Mouse (Mus musculus): ENCODE measurements at regions not wholly inside any gene's neighbourhood (a gene's known extent, or its start where the extent isn't known, plus 50 kb on each side); places are given as distances from the start of the nearest gene placed in this dataset.

GRCm38 (mm10) chr14:102837602-102838001 lies 144.8 kb downstream of the Kctd12 start:
- no peak for DNase-seq (ENCODE audit: low spot score)
- Histone ChIP-seq H3K36me3 (replicated peaks; ENCODE audit: control insufficient read depth, insufficient read depth, low read depth, low read length) (no peaks in the 10 kb centered on the region), H3K27me3 (ENCODE audit: control insufficient read depth, insufficient read depth, low read length) (no peaks in the 10 kb centered on the region), H3K27ac (replicated peaks; ENCODE audit: low read depth, low read length) (no peak overlapping the region), H3K4me1 (ENCODE audit: control insufficient read depth, insufficient read depth, low read length) (no peaks in the 10 kb centered on the region), H3K4me2 (ENCODE audit: low read depth, low read length) (no peak overlapping the region), H3K9ac (replicated peaks; ENCODE audit: low read length) (no peak overlapping the region), H3K9me3 (replicated peaks; ENCODE audit: control insufficient read depth, low read length) (no peaks in the 10 kb centered on the region), H3K4me3 (ENCODE audit: low read depth, low read length) (no peak overlapping the region)
- ATAC-seq (replicated peaks; ENCODE audit: insufficient number of reproducible peaks, low FRiP score, low TSS enrichment, low read depth) = no peak
- 75% methylated on average over 1 of the region's 1 CpGs for WGBS

GRCm38 (mm10) chr14:102835118-102835769 lies 147.2 kb downstream of the Kctd12 start:
- Histone ChIP-seq H3K4me3 (ENCODE audit: low read depth, low read length) (no peak overlapping the region), H3K4me2 (ENCODE audit: low read depth, low read length) (no peak overlapping the region), H3K36me3 (replicated peaks; ENCODE audit: control insufficient read depth, insufficient read depth, low read depth, low read length) (no peaks in the 10 kb centered on the region), H3K9me3 (replicated peaks; ENCODE audit: control insufficient read depth, low read length) (no peaks in the 10 kb centered on the region), H3K27me3 (ENCODE audit: control insufficient read depth, insufficient read depth, low read length) (no peaks in the 10 kb centered on the region), H3K9ac (replicated peaks; ENCODE audit: low read length) (no peak overlapping the region), H3K4me1 (ENCODE audit: control insufficient read depth, insufficient read depth, low read length) (no peaks in the 10 kb centered on the region), H3K27ac (replicated peaks; ENCODE audit: low read depth, low read length) (no peak overlapping the region)
- no peak for ATAC-seq (replicated peaks; ENCODE audit: insufficient number of reproducible peaks, low FRiP score, low TSS enrichment, low read depth)
- WGBS = 88% methylated on average over 11 of the region's 11 CpGs
- DNase-seq (ENCODE audit: low spot score) = no peak

- ATAC-seq (replicated peaks; ENCODE audit: insufficient number of reproducible peaks, low FRiP score, low TSS enrichment, low read depth) = no peak
Observed at GRCm38 (mm10) chr14:102828442-102828841, 154.0 kb downstream of the Kctd12 start.

GRCm38 (mm10) chr14:102827756-102828384 lies 154.6 kb downstream of the Kctd12 start:
- ATAC-seq (replicated peaks; ENCODE audit: insufficient number of reproducible peaks, low FRiP score, low TSS enrichment, low read depth) (no peak), DNase-seq (ENCODE audit: low spot score) (no peak)
- Histone ChIP-seq H3K4me3 (ENCODE audit: low read depth, low read length) (no peak overlapping the region), H3K27me3 (ENCODE audit: control insufficient read depth, insufficient read depth, low read length) (no peaks in the 10 kb centered on the region), H3K36me3 (replicated peaks; ENCODE audit: control insufficient read depth, insufficient read depth, low read depth, low read length) (no peaks in the 10 kb centered on the region), H3K4me2 (ENCODE audit: low read depth, low read length) (no peak overlapping the region), H3K9ac (replicated peaks; ENCODE audit: low read length) (no peak overlapping the region), H3K27ac (replicated peaks; ENCODE audit: low read depth, low read length) (no peak overlapping the region), H3K9me3 (replicated peaks; ENCODE audit: control insufficient read depth, low read length) (no peaks in the 10 kb centered on the region), H3K4me1 (ENCODE audit: control insufficient read depth, insufficient read depth, low read length) (no peaks in the 10 kb centered on the region)
- WGBS = 73% methylated on average over 7 of the region's 7 CpGs

More at GRCm38 (mm10) chr14:102828442-102828841, 154.0 kb downstream of the Kctd12 start:
- Histone ChIP-seq H3K27me3 (ENCODE audit: control insufficient read depth, insufficient read depth, low read length) (no peaks in the 10 kb centered on the region), H3K27ac (replicated peaks; ENCODE audit: low read depth, low read length) (no peak overlapping the region), H3K4me3 (ENCODE audit: low read depth, low read length) (no peak overlapping the region), H3K4me2 (ENCODE audit: low read depth, low read length) (no peak overlapping the region), H3K4me1 (ENCODE audit: control insufficient read depth, insufficient read depth, low read length) (no peaks in the 10 kb centered on the region), H3K36me3 (replicated peaks; ENCODE audit: control insufficient read depth, insufficient read depth, low read depth, low read length) (no peaks in the 10 kb centered on the region), H3K9me3 (replicated peaks; ENCODE audit: control insufficient read depth, low read length) (no peaks in the 10 kb centered on the region), H3K9ac (replicated peaks; ENCODE audit: low read length) (no peak overlapping the region)
- DNase-seq (ENCODE audit: low spot score) = no peak
- 82% methylated on average over 3 of the region's 3 CpGs for WGBS

- H3K27ac ChIP-seq (replicated peaks; ENCODE audit: low read depth, low read length) = no peak overlapping the region
- no peak overlapping the region for H3K4me3 ChIP-seq (ENCODE audit: low read depth, low read length)
- no peak for DNase-seq (ENCODE audit: low spot score)
- 85% methylated on average over 7 of the region's 7 CpGs for WGBS
- H3K4me2 ChIP-seq (ENCODE audit: low read depth, low read length) = no peak overlapping the region
- no peaks in the 10 kb centered on the region for H3K9me3 ChIP-seq (replicated peaks; ENCODE audit: control insufficient read depth, low read length)
- ATAC-seq (replicated peaks; ENCODE audit: insufficient number of reproducible peaks, low FRiP score, low TSS enrichment, low read depth) = no peak
- no peaks in the 10 kb centered on the region for H3K36me3 ChIP-seq (replicated peaks; ENCODE audit: control insufficient read depth, insufficient read depth, low read depth, low read length)
- H3K27me3 ChIP-seq (ENCODE audit: control insufficient read depth, insufficient read depth, low read length) = no peaks in the 10 kb centered on the region
- no peak overlapping the region for H3K9ac ChIP-seq (replicated peaks; ENCODE audit: low read length)
- H3K4me1 ChIP-seq (ENCODE audit: control insufficient read depth, insufficient read depth, low read length) = no peaks in the 10 kb centered on the region
Observed at GRCm38 (mm10) chr14:102825525-102825924, 156.9 kb downstream of the Kctd12 start.

- ATAC-seq (replicated peaks; ENCODE audit: insufficient number of reproducible peaks, low FRiP score, low TSS enrichment, low read depth) = no peak
- no peaks in the 10 kb centered on the region for H3K27me3 ChIP-seq (ENCODE audit: control insufficient read depth, insufficient read depth, low read length)
- no peaks in the 10 kb centered on the region for H3K9me3 ChIP-seq (replicated peaks; ENCODE audit: control insufficient read depth, low read length)
- WGBS = 85% methylated on average over 5 of the region's 5 CpGs
- no peak overlapping the region for H3K4me3 ChIP-seq (ENCODE audit: low read depth, low read length)
- H3K36me3 ChIP-seq (replicated peaks; ENCODE audit: control insufficient read depth, insufficient read depth, low read depth, low read length) = no peaks in the 10 kb centered on the region
- no peak overlapping the region for H3K27ac ChIP-seq (replicated peaks; ENCODE audit: low read depth, low read length)
- DNase-seq (ENCODE audit: low spot score) = no peak
- H3K4me2 ChIP-seq (ENCODE audit: low read depth, low read length) = no peak overlapping the region
- no peak overlapping the region for H3K9ac ChIP-seq (replicated peaks; ENCODE audit: low read length)
- H3K4me1 ChIP-seq (ENCODE audit: control insufficient read depth, insufficient read depth, low read length) = no peaks in the 10 kb centered on the region
Observed at GRCm38 (mm10) chr14:102820663-102821062, 161.8 kb downstream of the Kctd12 start.

GRCm38 (mm10) chr14:102811678-102812081 lies 170.8 kb downstream of the Kctd12 start:
- no peak for DNase-seq (ENCODE audit: low spot score)
- H3K9me3 ChIP-seq (replicated peaks; ENCODE audit: control insufficient read depth, low read length) = no peaks in the 10 kb centered on the region
- H3K27ac ChIP-seq (replicated peaks; ENCODE audit: low read depth, low read length) = no peak overlapping the region
- no peak overlapping the region for H3K4me3 ChIP-seq (ENCODE audit: low read depth, low read length)
- ATAC-seq (replicated peaks; ENCODE audit: insufficient number of reproducible peaks, low FRiP score, low TSS enrichment, low read depth) = no peak
- no peak overlapping the region for H3K9ac ChIP-seq (replicated peaks; ENCODE audit: low read length)
- H3K4me1 ChIP-seq (ENCODE audit: control insufficient read depth, insufficient read depth, low read length) = no peaks in the 10 kb centered on the region
- no peaks in the 10 kb centered on the region for H3K36me3 ChIP-seq (replicated peaks; ENCODE audit: control insufficient read depth, insufficient read depth, low read depth, low read length)
- H3K4me2 ChIP-seq (ENCODE audit: low read depth, low read length) = no peak overlapping the region
- no peaks in the 10 kb centered on the region for H3K27me3 ChIP-seq (ENCODE audit: control insufficient read depth, insufficient read depth, low read length)
- WGBS = 51% methylated on average over 5 of the region's 5 CpGs

- H3K9ac ChIP-seq (replicated peaks; ENCODE audit: low read length) = no peak overlapping the region
- ATAC-seq (replicated peaks; ENCODE audit: insufficient number of reproducible peaks, low FRiP score, low TSS enrichment, low read depth) (no peak), DNase-seq (ENCODE audit: low spot score) (no peak)
- H3K36me3 ChIP-seq (replicated peaks; ENCODE audit: control insufficient read depth, insufficient read depth, low read depth, low read length) = no peaks in the 10 kb centered on the region
- H3K4me1 ChIP-seq (ENCODE audit: control insufficient read depth, insufficient read depth, low read length) = peaks cover 3% of the 10 kb centered on the region; the same call in 1 of the 2 replicates
- no peaks in the 10 kb centered on the region for H3K9me3 ChIP-seq (replicated peaks; ENCODE audit: control insufficient read depth, low read length)
- H3K27me3 ChIP-seq (ENCODE audit: control insufficient read depth, insufficient read depth, low read length) = no peaks in the 10 kb centered on the region
- WGBS = 58% methylated on average over 5 of the region's 5 CpGs
- H3K27ac ChIP-seq (replicated peaks; ENCODE audit: low read depth, low read length) = no peak overlapping the region
- no peak overlapping the region for H3K4me2 ChIP-seq (ENCODE audit: low read depth, low read length)
- H3K4me3 ChIP-seq (ENCODE audit: low read depth, low read length) = no peak overlapping the region
Observed at GRCm38 (mm10) chr14:102811022-102811421, 171.4 kb downstream of the Kctd12 start.
